Mouse (Mus musculus) hindbrain, embryonic 10.5 days (tissue): Measurements from ENCODE around the gene Cdcp1. TPM values are rescaled to one million over a fixed set of nuclear protein-coding genes. Genes with fewer than 3 reads are reported as not detected.
A peak's percentile ranks its signal among the peaks of the same experiment; 100 is the strongest.

ENCODE experiments used
- DNase-seq: peaks from one replicate; pipeline ENCODE4 v3.0.0-alpha.2; 2017; ENCODE audit warnings: low spot score
- H3K27ac ChIP-seq: fragments of 300-500 bp; sonication (generic); 2 replicates; pipeline ENCODE4 v1.5.1; 2016; ENCODE audit warnings: mild to moderate bottlenecking, moderate library complexity
- H3K27me3 ChIP-seq: fragments of 300-500 bp; sonication (generic); 2 replicates; pipeline ENCODE4 v1.6.1; 2016; ENCODE audit warnings: mild to moderate bottlenecking; ENCODE audit not compliant: poor library complexity, insufficient read depth, severe bottlenecking
- H3K36me3 ChIP-seq: fragments of 300-500 bp; sonication (generic); 2 replicates; pipeline ENCODE4 v1.6.1; 2016; ENCODE audit warnings: mild to moderate bottlenecking, moderate library complexity
- H3K4me1 ChIP-seq: fragments of 300-500 bp; sonication (generic); replicated peaks from 2 replicates; pipeline ENCODE4 v1.6.1; 2016; ENCODE audit warnings: mild to moderate bottlenecking
- H3K4me3 ChIP-seq: fragments of 300-500 bp; sonication (generic); 2 replicates; pipeline ENCODE4 v1.5.1; 2016; ENCODE audit warnings: mild to moderate bottlenecking, moderate library complexity
- H3K9me3 ChIP-seq: fragments of 300-500 bp; sonication (generic); 2 replicates; pipeline ENCODE4 v1.6.1; 2016; ENCODE audit warnings: mild to moderate bottlenecking, moderate library complexity
- WGBS: fragments of 180-500 bp; shearing (Covaris S2); methylation state at CpG from one replicate; pipeline ENCODE4 v1.1.7; 2016; 5-methylcytosine and 5-hydroxymethylcytosine counted together
- polyA plus RNA-seq: library from polyadenylated mRNA; unstranded; fragments of >200 nt; fragmentation: Nextera tagmentation; extraction: Ambion mirVana; gene quantifications from 2 replicates; pipeline ENCODE4 v1.2.1, GENCODE M21; 2016

The Cdcp1 gene
- polyA plus RNA-seq, 1 experiment from 2014 or later, result 1.9 TPM

DNA sequence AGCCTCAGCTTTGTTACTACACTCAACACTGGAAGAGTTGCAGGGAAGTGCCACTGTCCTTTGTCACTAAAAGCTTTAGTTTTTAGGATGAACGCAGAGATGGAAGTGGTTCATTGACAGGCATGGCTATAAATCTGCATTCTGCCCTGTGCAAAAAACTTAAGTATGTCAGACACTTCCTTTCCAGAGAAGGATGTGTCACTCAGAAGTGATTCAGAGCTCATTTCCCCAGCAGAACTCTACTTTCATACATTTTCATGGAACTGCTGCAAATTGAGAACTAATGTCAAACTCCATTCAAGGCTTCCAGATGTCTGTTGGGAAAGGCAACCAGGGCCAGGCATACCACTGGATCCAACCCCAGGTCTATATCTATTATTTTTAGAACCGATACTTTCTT lies 27.6 kb downstream of the Cdcp1 start:
- H3K27me3 ChIP-seq, result no peaks in the 10 kb centered on the region
- no peaks in the 10 kb centered on the region for H3K4me1 ChIP-seq
- WGBS, result 95% methylated on average over 2 of the region's 2 CpGs
- H3K36me3 ChIP-seq, result no peaks in the 10 kb centered on the region
- DNase-seq, result no peak
- H3K27ac ChIP-seq, result no peak overlapping the region
- no peaks in the 10 kb centered on the region for H3K9me3 ChIP-seq
- no peak overlapping the region for H3K4me3 ChIP-seq

DNA sequence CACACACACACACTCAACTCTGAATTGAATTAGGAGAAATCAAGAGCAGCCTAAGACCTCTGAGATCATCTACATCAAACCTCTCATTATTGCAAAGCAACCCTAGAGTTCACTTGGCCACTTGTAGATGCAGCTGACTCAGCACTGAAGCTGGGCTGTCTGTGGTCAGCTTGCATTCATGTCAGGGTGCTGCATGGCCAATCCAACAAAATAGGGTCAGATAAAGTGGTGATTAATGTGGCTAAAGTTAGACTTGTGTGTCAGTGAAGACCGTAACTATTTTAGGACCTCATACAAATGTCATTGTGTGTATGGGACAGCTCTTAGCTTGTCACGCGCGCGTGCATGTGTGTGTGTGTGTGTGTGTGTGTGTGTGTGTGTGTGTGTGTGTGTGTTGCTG lies 28.2 kb downstream of the Cdcp1 start:
- Histone ChIP-seq H3K27ac (no peak overlapping the region), H3K4me1 (no peaks in the 10 kb centered on the region), H3K4me3 (no peak overlapping the region), H3K9me3 (no peaks in the 10 kb centered on the region), H3K36me3 (no peaks in the 10 kb centered on the region), H3K27me3 (no peaks in the 10 kb centered on the region)
- 98% methylated on average over 5 of the region's 5 CpGs for WGBS
- no peak for DNase-seq

DNA sequence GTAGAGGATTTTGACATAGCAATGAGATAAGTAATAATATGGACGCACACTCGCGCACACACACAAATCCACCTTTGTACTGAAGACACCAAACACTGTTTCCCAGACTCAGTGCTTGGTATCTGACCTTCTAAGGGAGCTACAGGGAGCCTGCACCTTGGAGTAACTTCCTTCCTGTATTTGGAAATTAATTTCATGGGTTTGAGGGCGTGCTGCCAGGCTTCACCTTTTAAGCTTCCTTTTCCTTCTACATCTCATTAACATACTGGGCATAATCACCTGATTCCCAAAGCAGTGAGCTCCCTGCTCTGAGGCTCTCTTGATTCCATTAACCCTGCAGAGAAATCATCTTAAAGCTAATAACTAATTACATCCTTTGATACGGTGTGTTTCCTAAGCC lies 29.7 kb downstream of the Cdcp1 start:
- Histone ChIP-seq H3K36me3 (no peaks in the 10 kb centered on the region), H3K4me3 (no peak overlapping the region), H3K27me3 (no peaks in the 10 kb centered on the region), H3K27ac (no peak overlapping the region), H3K4me1 (no peaks in the 10 kb centered on the region), H3K9me3 (no peaks in the 10 kb centered on the region)
- 91% methylated on average over 5 of the region's 5 CpGs for WGBS
- no peak for DNase-seq

DNA sequence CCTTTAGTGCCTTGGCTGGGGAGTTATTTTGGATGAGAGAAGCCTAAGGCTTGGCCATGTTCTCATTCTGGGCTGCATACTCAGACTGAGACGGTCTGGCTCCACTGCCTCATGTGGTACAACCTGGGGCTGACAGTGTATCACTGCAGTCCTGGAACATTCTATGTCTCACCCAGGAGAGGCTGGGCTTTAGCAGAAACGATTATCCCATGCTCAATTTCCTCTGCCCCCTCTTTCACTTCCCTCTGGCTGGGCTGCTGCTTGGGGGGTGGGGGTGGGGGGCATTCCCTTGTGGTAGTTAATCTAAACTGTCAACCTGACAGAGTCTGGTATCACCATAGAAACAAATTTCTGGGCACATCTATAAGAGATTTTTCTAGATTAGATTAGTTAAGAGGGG lies 30.3 kb downstream of the Cdcp1 start:
- Histone ChIP-seq H3K27me3 (no peaks in the 10 kb centered on the region), H3K4me3 (no peak overlapping the region), H3K9me3 (no peaks in the 10 kb centered on the region), H3K36me3 (no peaks in the 10 kb centered on the region), H3K27ac (no peak overlapping the region), H3K4me1 (no peaks in the 10 kb centered on the region)
- DNase-seq, result no peak
- WGBS, result 78% methylated on average over 2 of the region's 2 CpGs

DNA sequence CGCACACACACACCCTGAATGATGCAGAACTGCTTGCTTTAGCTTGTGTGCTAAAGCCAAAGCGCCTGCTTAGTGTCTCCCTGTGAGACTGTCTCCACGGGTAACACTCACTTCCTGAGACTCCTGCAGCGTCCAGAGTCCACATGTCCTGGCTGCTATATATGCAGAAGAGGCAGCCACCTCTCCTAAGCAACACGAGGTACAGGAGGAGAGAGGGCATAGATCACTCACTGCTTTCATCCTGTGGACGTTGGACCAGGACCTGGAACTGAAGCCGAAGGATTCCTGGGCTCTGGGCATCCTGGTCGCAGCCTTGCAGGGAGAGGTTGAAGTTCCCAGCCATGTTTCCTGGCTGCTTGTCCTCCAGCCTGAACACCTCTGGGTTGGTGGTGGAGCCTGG lies 32.6 kb downstream of the Cdcp1 start:
- H3K27ac ChIP-seq, result no peak overlapping the region
- H3K9me3 ChIP-seq, result no peaks in the 10 kb centered on the region
- H3K4me3 ChIP-seq, result no peak overlapping the region
- H3K27me3 ChIP-seq, result no peaks in the 10 kb centered on the region
- no peak for DNase-seq
- H3K36me3 ChIP-seq, result no peaks in the 10 kb centered on the region
- WGBS, result 81% methylated on average over 8 of the region's 8 CpGs
- no peaks in the 10 kb centered on the region for H3K4me1 ChIP-seq

DNA sequence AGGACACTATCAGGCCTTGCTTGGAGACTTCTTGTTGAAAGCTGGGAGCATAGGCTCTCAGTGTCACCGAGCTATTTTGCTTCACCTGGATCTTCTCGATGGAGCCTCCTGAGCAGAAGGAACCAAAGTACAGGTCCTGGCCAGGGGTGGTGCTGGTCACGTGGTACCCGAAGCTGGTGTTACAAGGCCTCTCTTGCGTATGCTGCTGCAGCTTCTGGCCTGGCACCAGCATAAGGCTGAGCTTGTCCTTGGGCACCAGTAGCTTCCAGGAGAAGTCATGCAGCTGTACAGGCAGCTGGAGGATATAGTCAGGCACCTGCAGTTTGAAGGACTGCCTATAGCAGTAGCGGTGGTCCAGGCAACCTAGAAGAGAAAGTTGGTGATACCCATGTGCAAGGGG lies 35.8 kb downstream of the Cdcp1 start:
- WGBS, result 94% methylated on average over 6 of the region's 6 CpGs

DNA sequence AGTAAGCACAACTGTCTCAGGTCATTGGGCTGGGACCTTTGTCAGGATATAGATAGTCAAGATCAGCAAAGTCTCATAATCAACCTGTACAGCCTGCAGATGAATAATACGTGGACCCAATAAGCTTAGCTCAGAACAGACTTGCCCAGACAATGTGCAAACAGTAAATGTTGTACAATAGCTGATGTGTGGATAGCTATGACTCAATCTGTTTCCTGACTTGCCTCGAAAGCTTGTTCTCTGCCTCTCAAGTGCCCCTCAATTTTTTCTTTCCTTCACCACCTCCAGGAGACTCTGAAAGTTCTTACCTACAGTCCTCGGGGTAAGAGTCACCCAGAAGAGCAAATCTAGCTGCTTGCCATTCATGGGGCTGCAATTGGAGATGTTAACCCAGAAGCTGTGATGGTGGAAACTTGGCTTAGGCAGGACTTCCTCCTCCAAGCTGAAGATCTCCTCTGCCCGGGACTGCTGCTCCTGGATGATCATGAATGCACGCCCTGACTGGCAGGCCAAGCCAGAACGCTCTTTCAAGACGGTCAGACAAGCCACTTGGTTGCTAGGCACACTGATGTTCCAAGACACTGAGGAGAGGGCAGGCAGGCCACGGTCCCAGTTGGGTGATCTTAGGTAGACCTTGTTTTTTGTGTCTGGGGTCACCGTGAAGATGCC lies 38.3 kb downstream of the Cdcp1 start:
- no peaks in the 10 kb centered on the region; the same call in 1 of the 2 replicates for H3K4me1 ChIP-seq

More for the DNA sequence above, 35.8 kb downstream of the Cdcp1 start:
- H3K9me3 ChIP-seq, result no peaks in the 10 kb centered on the region
- H3K27me3 ChIP-seq, result no peaks in the 10 kb centered on the region
- DNase-seq, result no peak
- no peaks in the 10 kb centered on the region for H3K36me3 ChIP-seq
- no peaks in the 10 kb centered on the region for H3K4me1 ChIP-seq
- H3K27ac ChIP-seq, result no peak overlapping the region
- no peak overlapping the region for H3K4me3 ChIP-seq

DNA sequence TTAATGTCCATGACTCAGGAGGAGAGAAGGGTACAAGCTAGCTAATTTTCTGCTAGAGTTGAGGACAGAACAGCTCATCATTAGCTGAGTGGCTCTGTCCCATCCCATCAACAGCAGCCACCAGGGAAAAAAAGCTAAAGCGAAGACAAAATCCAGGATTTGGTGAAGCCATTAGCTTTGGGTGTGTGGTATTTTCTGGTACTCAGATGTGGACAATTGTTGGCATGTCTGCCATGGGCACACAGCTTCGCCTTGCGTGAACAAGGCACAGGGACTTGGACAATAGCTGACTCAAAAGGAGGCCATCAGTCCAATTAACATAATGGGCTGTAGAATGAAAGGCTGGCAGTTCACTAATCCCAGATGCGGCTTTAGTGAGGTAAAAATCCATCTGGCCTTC lies 41.5 kb downstream of the Cdcp1 start:
- WGBS, result 71% methylated on average over 4 of the region's 4 CpGs
- H3K4me3 ChIP-seq, result no peak overlapping the region
- no peaks in the 10 kb centered on the region for H3K9me3 ChIP-seq
- H3K27me3 ChIP-seq, result no peaks in the 10 kb centered on the region
- H3K36me3 ChIP-seq, result no peaks in the 10 kb centered on the region
- DNase-seq, result no peak
- no peak overlapping the region for H3K27ac ChIP-seq
- no peaks in the 10 kb centered on the region; the same call in 1 of the 2 replicates for H3K4me1 ChIP-seq

More for the DNA sequence above, 38.3 kb downstream of the Cdcp1 start:
- Histone ChIP-seq H3K4me3 (no peak overlapping the region), H3K9me3 (no peaks in the 10 kb centered on the region), H3K27ac (no peak overlapping the region), H3K36me3 (no peaks in the 10 kb centered on the region), H3K27me3 (no peaks in the 10 kb centered on the region)
- DNase-seq, result no peak
- 89% methylated on average over 9 of the region's 9 CpGs for whole genome bisulfite sequencing

DNA sequence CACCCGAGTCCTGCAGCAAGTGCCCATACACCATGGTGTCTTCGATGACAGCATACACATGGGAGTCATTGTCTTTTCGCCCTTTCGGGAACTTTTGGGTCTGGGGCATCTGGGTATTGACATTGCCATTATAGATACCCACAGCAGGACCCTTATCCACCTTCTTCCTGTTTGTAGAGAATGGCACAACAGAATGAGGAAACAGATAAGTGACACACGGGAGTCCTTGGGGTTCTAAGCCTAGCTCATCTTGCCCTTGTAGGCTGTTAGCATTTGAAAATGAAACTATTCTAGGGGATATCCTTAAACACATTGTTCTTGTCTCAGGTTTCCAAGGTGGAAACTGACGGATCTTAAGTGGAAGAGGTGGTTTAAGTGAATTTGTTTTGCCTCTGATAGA lies 42.1 kb downstream of the Cdcp1 start:
- Histone ChIP-seq H3K27ac (no peak overlapping the region), H3K4me3 (no peak overlapping the region), H3K27me3 (no peaks in the 10 kb centered on the region), H3K4me1 (no peaks in the 10 kb centered on the region; the same call in 1 of the 2 replicates), H3K36me3 (no peaks in the 10 kb centered on the region), H3K9me3 (no peaks in the 10 kb centered on the region)
- WGBS, result 88% methylated on average over 6 of the region's 6 CpGs
- no peak for DNase-seq

DNA sequence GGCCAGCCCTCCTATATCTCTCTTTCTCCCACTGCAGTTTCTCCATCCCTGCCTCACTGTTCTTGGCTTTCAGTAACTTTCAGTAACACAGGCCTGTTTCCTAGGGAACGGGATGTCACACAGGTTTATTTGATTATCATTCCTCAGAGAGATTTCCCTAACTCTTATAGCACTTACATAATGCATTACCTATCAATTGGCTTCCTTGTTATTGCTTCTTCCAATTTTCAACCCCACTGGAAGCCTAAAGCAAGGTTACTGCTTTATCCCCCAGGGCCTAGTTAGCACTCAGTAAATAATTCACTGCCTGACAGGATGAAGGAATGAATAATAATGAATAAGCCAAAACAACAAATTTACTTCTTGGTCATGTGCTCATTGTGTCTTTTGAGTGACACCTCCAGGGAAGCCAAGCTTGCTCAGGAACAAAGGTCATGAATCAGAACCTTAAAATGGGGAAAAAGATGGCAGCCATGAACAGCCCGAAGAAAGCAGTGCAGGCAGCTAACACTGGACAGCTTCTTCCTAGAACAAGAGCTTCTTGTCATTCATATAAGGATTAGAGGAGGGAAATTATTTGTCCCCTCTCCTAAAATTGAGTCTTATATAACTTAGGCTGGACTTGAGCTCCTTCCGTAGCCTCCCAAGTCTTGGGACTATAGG lies 49.9 kb downstream of the Cdcp1 start:
- Histone ChIP-seq H3K27ac (no peak overlapping the region), H3K4me1 (no peaks in the 10 kb centered on the region), H3K4me3 (no peak overlapping the region), H3K36me3 (no peaks in the 10 kb centered on the region), H3K27me3 (no peaks in the 10 kb centered on the region), H3K9me3 (no peaks in the 10 kb centered on the region)
- no peak for DNase-seq
- 86% methylated on average over 3 of the region's 3 CpGs for WGBS

DNA sequence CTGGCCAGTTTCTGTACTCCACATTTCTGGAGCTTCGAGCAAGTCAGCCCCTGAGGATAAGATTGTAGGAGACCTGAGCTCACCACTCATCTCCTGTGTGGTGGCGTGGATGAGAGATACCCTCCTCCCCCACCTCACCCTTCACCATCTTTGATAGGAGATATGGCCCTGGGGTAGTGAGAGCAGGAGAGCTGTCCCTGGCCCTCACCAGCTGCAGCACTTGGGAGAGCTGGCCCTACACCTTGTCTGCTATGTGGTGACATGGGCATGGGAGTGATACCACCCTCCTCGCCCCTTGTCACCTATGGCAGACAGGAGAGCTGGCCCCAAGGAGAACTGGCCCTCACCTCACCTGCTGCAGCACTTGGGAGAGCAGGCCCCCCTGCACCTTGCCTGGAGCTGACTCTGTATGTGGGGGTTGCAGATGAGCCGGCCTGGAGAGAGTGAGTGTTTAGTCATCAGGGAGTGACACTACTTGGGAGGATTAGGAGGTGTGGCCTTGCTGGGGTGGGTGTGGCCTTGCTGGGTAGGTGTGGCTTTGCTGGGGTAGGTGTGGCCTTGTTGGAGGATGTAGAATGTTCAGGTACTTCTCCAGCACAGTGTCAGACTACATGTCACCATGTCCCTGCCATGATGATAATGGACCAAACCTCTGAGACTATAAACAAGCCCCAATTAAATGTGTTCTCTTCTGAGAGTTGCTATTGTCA lies 52.7 kb downstream of the Cdcp1 start:
- no peak overlapping the region for H3K27ac ChIP-seq
- no peak for DNase-seq
- no peaks in the 10 kb centered on the region for H3K4me1 ChIP-seq
- H3K36me3 ChIP-seq, result no peaks in the 10 kb centered on the region
- no peaks in the 10 kb centered on the region for H3K9me3 ChIP-seq
- WGBS, result 82% methylated on average over 4 of the region's 4 CpGs
- H3K4me3 ChIP-seq, result no peak overlapping the region
- H3K27me3 ChIP-seq, result no peaks in the 10 kb centered on the region; the same call in 1 of the 2 replicates

DNA sequence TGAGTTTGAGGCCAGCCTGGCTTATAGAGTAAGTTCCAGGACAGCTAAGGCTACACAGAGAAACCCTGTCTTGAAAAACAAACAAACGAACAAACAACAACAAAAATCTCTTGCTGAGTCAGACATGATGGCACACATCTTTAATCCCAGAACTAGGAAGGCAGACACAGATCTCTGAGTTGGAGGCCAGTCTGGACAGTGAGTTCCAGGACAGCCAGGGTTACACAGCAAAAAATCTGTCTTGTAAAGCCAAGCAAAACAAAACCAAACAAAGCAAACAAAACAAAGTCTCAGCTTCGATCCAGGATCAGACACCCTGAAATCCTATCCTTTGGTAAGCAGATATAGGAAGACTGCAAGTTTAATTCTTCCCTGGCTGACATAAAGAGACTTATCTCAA lies 54.0 kb downstream of the Cdcp1 start:
- peaks cover 4% of the 10 kb centered on the region for H3K4me1 ChIP-seq
- no peaks in the 10 kb centered on the region for H3K9me3 ChIP-seq
- no peak overlapping the region for H3K4me3 ChIP-seq
- WGBS, result 78% methylated on average over 2 of the region's 2 CpGs
- no peaks in the 10 kb centered on the region for H3K36me3 ChIP-seq
- peaks cover under 1% of the 10 kb centered on the region for H3K27me3 ChIP-seq
- no peak for DNase-seq
- no peak overlapping the region for H3K27ac ChIP-seq

DNA sequence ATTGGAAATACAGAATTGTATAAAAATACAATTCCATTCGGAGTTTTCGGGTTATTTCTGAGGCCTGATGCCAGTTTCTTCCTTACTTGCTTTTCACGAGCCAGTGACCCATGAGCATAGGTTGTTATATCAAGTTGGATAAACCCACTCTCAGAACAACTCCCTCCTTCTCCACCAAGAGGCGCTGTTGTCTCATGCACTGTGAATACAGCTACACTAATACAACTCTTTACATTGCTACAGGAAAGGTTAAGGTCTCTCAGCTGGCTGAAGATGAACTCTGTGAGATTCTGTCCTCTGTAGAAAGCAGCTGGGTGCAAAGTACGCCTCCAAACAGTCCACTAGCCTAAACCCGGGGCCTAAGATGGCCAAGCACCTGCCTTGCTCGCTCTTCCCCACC lies 56.5 kb downstream of the Cdcp1 start:
- Histone ChIP-seq H3K27me3 (peaks cover 8% of the 10 kb centered on the region), H3K9me3 (no peaks in the 10 kb centered on the region), H3K36me3 (no peaks in the 10 kb centered on the region), H3K4me3 (no peak overlapping the region), H3K4me1 (peaks cover 9% of the 10 kb centered on the region), H3K27ac (no peak overlapping the region)
- peak; percentile 54 for DNase-seq
- 60% methylated on average over 7 of the region's 7 CpGs for WGBS
